10 mouse cellular contexts compared by ENCODE assay signal in genomic region chr9:106883085-106883484, GRCm38 (mm10). TPM values are rescaled to one million over a fixed set of nuclear protein-coding genes. Genes with fewer than 3 reads are reported as not detected.
DNase-seq lines count a peak whose midpoint lies in the region; ATAC-seq and TF ChIP-seq lines count a peak whose summit lies in the region.
"Had no signal": no experiment of that assay in that cellular context is flagged by ENCODE, and none has a peak within 500 bp of the region (broad histone marks: within the 10 kb centered on the region; RNA-seq: fewer than 3 reads in every experiment).

No protein-coding gene starts in this region.

- no peak overlapping the region for H3K27ac ChIP-seq in kidney, embryonic 14.5 days (ENCODE audit: low read depth, low read length)
- H3K27ac ChIP-seq in embryonic facial prominence, embryonic 12.5 days = no peak overlapping the region
- no peak overlapping the region for H3K27ac ChIP-seq in hindbrain, embryonic 13.5 days
- no peak overlapping the region for H3K27ac ChIP-seq in midbrain, embryonic 11.5 days (ENCODE audit: low read depth, low read length)
- no peak overlapping the region for H3K27ac ChIP-seq in thymus, adult 2 months (ENCODE audit: control insufficient read depth, insufficient read depth, low read length)
- H3K27ac ChIP-seq in lung, postnatal 0 days (ENCODE audit: low read length) = no peak overlapping the region

- H3K9me3 ChIP-seq in kidney, embryonic 14.5 days (ENCODE audit: control insufficient read depth, low read length) = no peaks in the 10 kb centered on the region
- no peaks in the 10 kb centered on the region for H3K9me3 ChIP-seq in embryonic facial prominence, embryonic 12.5 days
- no peaks in the 10 kb centered on the region for H3K9me3 ChIP-seq in hindbrain, embryonic 13.5 days
- H3K9me3 ChIP-seq in midbrain, embryonic 11.5 days (ENCODE audit: control insufficient read depth, low read length) = no peaks in the 10 kb centered on the region
- no peaks in the 10 kb centered on the region for H3K9me3 ChIP-seq in lung, postnatal 0 days (ENCODE audit: low read length)

- 0 out of 2 replicates have a peak overlapping the region, but pooled peaks have one; percentile 15 for H3K4me2 ChIP-seq in kidney, embryonic 14.5 days (replicated peaks; ENCODE audit: low read depth, low read length)
- H3K4me2 ChIP-seq in embryonic facial prominence, embryonic 12.5 days (replicated peaks) = peak overlapping the region; percentile 95
- H3K4me2 ChIP-seq in hindbrain, embryonic 13.5 days = peak overlapping the region; percentile 99
- peak overlapping the region; percentile 28 for H3K4me2 ChIP-seq in midbrain, embryonic 11.5 days
- H3K4me2 ChIP-seq in lung, postnatal 0 days (replicated peaks; ENCODE audit: low read depth, low read length) = no peak overlapping the region

- no peak for ATAC-seq in kidney, embryonic 14.5 days (ENCODE audit: low FRiP score, low TSS enrichment)
- no peak for ATAC-seq in embryonic facial prominence, embryonic 12.5 days (ENCODE audit: insufficient number of reproducible peaks, insufficient read depth, low FRiP score, low TSS enrichment)
- ATAC-seq in hindbrain, embryonic 13.5 days (ENCODE audit: low FRiP score) = no peak
- ATAC-seq in midbrain, embryonic 11.5 days (ENCODE audit: low FRiP score) = no peak
- ATAC-seq in lung, postnatal 0 days = no peak

- H3K36me3 ChIP-seq in kidney, embryonic 14.5 days (ENCODE audit: control insufficient read depth, insufficient read depth, low read length) = peaks cover 56% of the 10 kb centered on the region
- peaks cover 66% of the 10 kb centered on the region for H3K36me3 ChIP-seq in embryonic facial prominence, embryonic 12.5 days
- H3K36me3 ChIP-seq in hindbrain, embryonic 13.5 days = peaks cover 63% of the 10 kb centered on the region
- H3K36me3 ChIP-seq in midbrain, embryonic 11.5 days (ENCODE audit: control insufficient read depth, insufficient read depth, low read length) = peaks cover 17% of the 10 kb centered on the region
- peaks cover 26% of the 10 kb centered on the region for H3K36me3 ChIP-seq in thymus, adult 2 months (ENCODE audit: control insufficient read depth, insufficient read depth, low read length)
- peaks cover 6% of the 10 kb centered on the region; the same call in 1 of the 2 replicates for H3K36me3 ChIP-seq in lung, postnatal 0 days (ENCODE audit: insufficient read depth, low read length)

- no peak for DNase-seq in kidney, adult 9 months
- DNase-seq in midbrain, embryonic 11.5 days (ENCODE audit: low spot score, missing footprints) = peak; percentile 84
- no peak for DNase-seq in frontal cortex, postnatal 10 days (ENCODE audit: low spot score in 2 of 2)
- no peak for DNase-seq in thymus, adult 2 months
- no peak for DNase-seq in lung, postnatal 0 days (ENCODE audit: low spot score)
- DNase-seq: adrenal gland, postnatal 14 days; layer of hippocampus, postnatal 36 days had no signal

- WGBS in kidney, embryonic 14.5 days = 81% methylated on average over 3 of the region's 3 CpGs
- WGBS in embryonic facial prominence, embryonic 12.5 days = 83% methylated on average over 3 of the region's 3 CpGs
- 82% methylated on average over 3 of the region's 3 CpGs for WGBS in hindbrain, embryonic 13.5 days
- 91% methylated on average over 3 of the region's 3 CpGs for WGBS in midbrain, embryonic 11.5 days
- WGBS in thymus, adult 2 months = 84% methylated on average over 3 of the region's 3 CpGs
- 66% methylated on average over 3 of the region's 3 CpGs for WGBS in lung, postnatal 0 days

- H3K27me3 ChIP-seq in kidney, embryonic 14.5 days (ENCODE audit: control insufficient read depth, insufficient read depth, low read length) = no peaks in the 10 kb centered on the region
- H3K27me3 ChIP-seq in embryonic facial prominence, embryonic 12.5 days = no peaks in the 10 kb centered on the region
- H3K27me3 ChIP-seq in hindbrain, embryonic 13.5 days = no peaks in the 10 kb centered on the region
- no peaks in the 10 kb centered on the region for H3K27me3 ChIP-seq in midbrain, embryonic 11.5 days (ENCODE audit: control insufficient read depth, insufficient read depth, low read length)
- no peaks in the 10 kb centered on the region for H3K27me3 ChIP-seq in thymus, adult 2 months (ENCODE audit: control insufficient read depth, insufficient read depth, low read length)
- H3K27me3 ChIP-seq in lung, postnatal 0 days (replicated peaks; ENCODE audit: insufficient read depth, low read length) = no peaks in the 10 kb centered on the region

- no peak for TF ChIP-seq EP300 in lung, postnatal 0 days (IDR thresholded peaks at IDR 0.05)

- no peak overlapping the region; the same call in 1 of the 2 replicates for H3K4me3 ChIP-seq in kidney, embryonic 14.5 days (ENCODE audit: low read length)
- H3K4me3 ChIP-seq in embryonic facial prominence, embryonic 12.5 days = peak overlapping the region; percentile 99; the same call in 1 of the 2 replicates
- peak overlapping the region; percentile 94 for H3K4me3 ChIP-seq in hindbrain, embryonic 13.5 days
- peak overlapping the region; percentile 9; the same call in 1 of the 2 replicates for H3K4me3 ChIP-seq in midbrain, embryonic 11.5 days (ENCODE audit: low read depth, low read length)
- H3K4me3 ChIP-seq in thymus, adult 2 months (ENCODE audit: control insufficient read depth, insufficient read depth, low read length) = no peak overlapping the region
- H3K4me3 ChIP-seq in lung, postnatal 0 days (ENCODE audit: low read depth, low read length) = no peak overlapping the region

- no peak overlapping the region for H3K9ac ChIP-seq in kidney, embryonic 14.5 days (ENCODE audit: low read depth, low read length)
- peak overlapping the region; percentile 24; the same call in 1 of the 2 replicates for H3K9ac ChIP-seq in embryonic facial prominence, embryonic 12.5 days
- peak overlapping the region; percentile 60 for H3K9ac ChIP-seq in hindbrain, embryonic 13.5 days
- H3K9ac ChIP-seq in midbrain, embryonic 11.5 days (ENCODE audit: low read length) = peak overlapping the region; percentile 12; the same call in 1 of the 2 replicates
- no peak overlapping the region; the same call in 1 of the 2 replicates for H3K9ac ChIP-seq in lung, postnatal 0 days (replicated peaks; ENCODE audit: low read depth)

- peaks cover 31% of the 10 kb centered on the region for H3K4me1 ChIP-seq in kidney, embryonic 14.5 days (ENCODE audit: control insufficient read depth, insufficient read depth, low read length)
- H3K4me1 ChIP-seq in embryonic facial prominence, embryonic 12.5 days = peaks cover 44% of the 10 kb centered on the region
- peaks cover 64% of the 10 kb centered on the region for H3K4me1 ChIP-seq in hindbrain, embryonic 13.5 days (replicated peaks)
- peaks cover 41% of the 10 kb centered on the region for H3K4me1 ChIP-seq in midbrain, embryonic 11.5 days (ENCODE audit: control insufficient read depth, insufficient read depth, low read length)
- H3K4me1 ChIP-seq in thymus, adult 2 months (replicated peaks; ENCODE audit: control insufficient read depth, insufficient read depth, low read length) = peaks cover 34% of the 10 kb centered on the region
- peaks cover 24% of the 10 kb centered on the region for H3K4me1 ChIP-seq in lung, postnatal 0 days (ENCODE audit: insufficient read depth, low read depth, low read length)

- no peak for TF ChIP-seq POLR2A in thymus, adult 2 months (IDR thresholded peaks at IDR 0.05; ENCODE audit: control insufficient read depth, extremely low read depth, insufficient read depth, low read length, poor library complexity)

- TF ChIP-seq CTCF in thymus, adult 2 months (IDR thresholded peaks at IDR 0.05; ENCODE audit: borderline replicate concordance, control insufficient read depth, extremely low read depth, insufficient read depth, low read length, poor library complexity) = no peak
- no peak for TF ChIP-seq CTCF in lung, postnatal 0 days (IDR thresholded peaks at IDR 0.05)

RNA-seq across cellular contexts. Expression of gene Rbm15b, which starts 4.1 kb away (rescaled TPM):
- 16.4 and 19.2 TPM in 2 replicates for polyA plus RNA-seq in kidney, embryonic 14.5 days (2014; fragmentation: Nextera tagmentation; extraction: Ambion mirVana)
- 27.2 and 27.9 TPM in 2 replicates for polyA plus RNA-seq in embryonic facial prominence, embryonic 12.5 days (2016; fragmentation: Nextera tagmentation; extraction: Ambion mirVana)
- 14.2 and 16.5 TPM in 2 replicates for polyA plus RNA-seq in hindbrain, embryonic 13.5 days (2015; fragmentation: Nextera tagmentation; extraction: Ambion mirVana)
- 24.7 and 26.8 TPM in 2 replicates for polyA plus RNA-seq in midbrain, embryonic 11.5 days (2014; fragmentation: Nextera tagmentation; extraction: Ambion mirVana)
- 27.5 and 36.8 TPM in 2 replicates for polyA plus RNA-seq in thymus, adult 2 months (2012; rRNA removed)
- 4.5 and 5.2 TPM in 2 replicates for polyA plus RNA-seq in lung, postnatal 0 days (2015; fragmentation: Nextera tagmentation; extraction: Ambion mirVana)

RNA-seq across cellular contexts. Expression of gene Manf, which starts 8.7 kb away (rescaled TPM):
- polyA plus RNA-seq in kidney, embryonic 14.5 days (2014; fragmentation: Nextera tagmentation; extraction: Ambion mirVana) = 295 and 319 TPM in 2 replicates
- polyA plus RNA-seq in embryonic facial prominence, embryonic 12.5 days (2016; fragmentation: Nextera tagmentation; extraction: Ambion mirVana) = 239 and 261 TPM in 2 replicates
- polyA plus RNA-seq in hindbrain, embryonic 13.5 days (2015; fragmentation: Nextera tagmentation; extraction: Ambion mirVana) = 174 and 190 TPM in 2 replicates
- polyA plus RNA-seq in midbrain, embryonic 11.5 days (2014; fragmentation: Nextera tagmentation; extraction: Ambion mirVana) = 278 and 281 TPM in 2 replicates
- 11.6 and 12.5 TPM in 2 replicates for polyA plus RNA-seq in thymus, adult 2 months (2012; rRNA removed)
- polyA plus RNA-seq in lung, postnatal 0 days (2015; fragmentation: Nextera tagmentation; extraction: Ambion mirVana) = 171 and 218 TPM in 2 replicates

Comparison
In these comparisons a context has a peak if more than half of its experiments do, and no peak if none do; other contexts are left out.
1. H3K4me3 ChIP-seq: peak in embryonic facial prominence, embryonic 12.5 days (single experiment), hindbrain, embryonic 13.5 days (single experiment) and midbrain, embryonic 11.5 days (single experiment); none in kidney, embryonic 14.5 days (single experiment), thymus, adult 2 months (single experiment) and lung, postnatal 0 days (single experiment).
2. H3K9ac ChIP-seq: peak in embryonic facial prominence, embryonic 12.5 days (single experiment), hindbrain, embryonic 13.5 days (single experiment) and midbrain, embryonic 11.5 days (single experiment); none in kidney, embryonic 14.5 days (single experiment) and lung, postnatal 0 days (single experiment).
3. RNA of gene Manf, which starts 8.7 kb away (polyA plus RNA-seq): 295 to 319 TPM in kidney, embryonic 14.5 days, 278 to 281 TPM in midbrain, embryonic 11.5 days, 239 to 261 TPM in embryonic facial prominence, embryonic 12.5 days, 174 to 190 TPM in hindbrain, embryonic 13.5 days and 171 to 218 TPM in lung, postnatal 0 days; 11.6 to 12.5 TPM in thymus, adult 2 months; every median in the first group is over 10 times any median in the second.